Mouse (Mus musculus) forebrain, embryonic 16.5 days (tissue): Measurements from ENCODE around the gene Aurkaip1. TPM values are rescaled to one million over a fixed set of nuclear protein-coding genes. Genes with fewer than 3 reads are reported as not detected.

Experiments used
- ATAC-seq: fragments of 200-750 bp; cut with Nextera tagmentation; 2 replicates; pipeline ENCODE4 v1.8.0; 2017; ENCODE audit warnings: mild to moderate bottlenecking, moderate library complexity
- H3K27ac ChIP-seq: fragments of 300-500 bp; sonication (generic); 2 replicates; pipeline ENCODE4 v1.5.1; 2014; ENCODE audit warnings: low read length, control low read depth
- H3K27me3 ChIP-seq: fragments of 300-500 bp; sonication (generic); replicated peaks from 2 replicates; pipeline ENCODE4 v1.6.1; 2014; ENCODE audit warnings: low read length; ENCODE audit not compliant: control insufficient read depth, insufficient read depth
- H3K36me3 ChIP-seq: fragments of 300-500 bp; sonication (generic); 2 replicates; pipeline ENCODE4 v1.6.1; 2014; ENCODE audit not compliant: control insufficient read depth, insufficient read depth
- H3K4me1 ChIP-seq: fragments of 300-500 bp; sonication (generic); replicated peaks from 2 replicates; pipeline ENCODE4 v1.6.1; 2014; ENCODE audit warnings: low read length; ENCODE audit not compliant: control insufficient read depth, insufficient read depth
- H3K4me2 ChIP-seq: fragments of 300-500 bp; sonication (generic); 2 replicates; pipeline ENCODE4 v1.6.1; 2014; ENCODE audit warnings: mild to moderate bottlenecking, low read length, control low read depth
- H3K4me3 ChIP-seq: fragments of 300-500 bp; sonication (generic); replicated peaks from 2 replicates; pipeline ENCODE4 v1.5.1; 2014; ENCODE audit warnings: mild to moderate bottlenecking, low read length, control low read depth
- H3K9ac ChIP-seq: fragments of 300-500 bp; sonication (generic); replicated peaks from 2 replicates; pipeline ENCODE4 v1.6.1; 2014; ENCODE audit warnings: low read depth, low read length, control low read depth
- H3K9me3 ChIP-seq: fragments of 300-500 bp; sonication (generic); 2 replicates; pipeline ENCODE4 v1.6.1; 2016; ENCODE audit warnings: low read length; ENCODE audit not compliant: control insufficient read depth
- WGBS: fragments of 180-500 bp; shearing (Covaris S2); extraction: QIAGEN DNeasy Blood & Tissue Kit; methylation state at CpG from one replicate; pipeline ENCODE4 v1.1.7; 2014; 5-methylcytosine and 5-hydroxymethylcytosine counted together
- polyA plus RNA-seq: library from polyadenylated mRNA; unstranded; fragments of >200 nt; fragmentation: Nextera tagmentation; extraction: Ambion mirVana; gene quantifications from 2 replicates; pipeline ENCODE4 v1.2.1, GENCODE M21; 2015

Aurkaip1 gene
- polyA plus RNA-seq, 1 experiment from 2014 or later: 121 TPM

DNA sequence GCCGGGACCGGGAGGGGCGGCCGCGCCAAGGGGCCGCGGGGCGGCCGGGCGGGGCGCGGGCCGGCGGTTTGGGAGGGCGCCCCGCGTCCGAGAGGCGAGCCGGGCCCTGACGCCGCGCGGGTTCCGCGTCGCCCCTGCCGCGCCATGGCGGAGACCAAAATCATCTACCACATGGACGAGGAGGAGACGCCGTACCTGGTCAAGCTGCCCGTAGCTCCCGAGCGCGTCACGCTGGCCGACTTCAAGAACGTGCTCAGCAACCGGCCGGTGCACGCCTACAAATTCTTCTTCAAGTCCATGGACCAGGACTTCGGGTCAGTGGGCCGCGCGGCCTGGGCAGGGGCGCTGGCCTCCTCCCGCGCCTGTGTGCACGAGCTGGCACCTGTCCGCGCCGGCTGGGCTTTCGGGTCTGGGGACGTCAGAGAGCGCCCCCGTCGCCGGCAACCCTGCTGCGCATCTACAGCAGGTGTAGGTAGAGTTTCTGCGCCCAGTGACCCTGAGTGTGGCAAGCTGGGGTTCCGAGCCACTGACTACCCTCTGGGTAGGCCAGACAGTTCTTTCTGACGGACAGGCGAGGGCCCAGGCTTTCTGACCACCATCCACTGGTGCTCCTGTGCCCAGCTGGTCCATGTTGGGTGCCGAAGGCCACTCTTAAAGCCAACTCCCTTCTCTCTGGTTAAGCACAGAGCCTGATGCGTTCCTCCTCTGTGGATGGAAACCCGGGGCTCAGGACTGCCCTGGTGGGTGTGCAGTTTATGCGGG is 16.7 kb downstream of the Aurkaip1 start:
- H3K9ac ChIP-seq: peak overlapping the region; percentile 94
- H3K4me3 ChIP-seq: peak overlapping the region; percentile 68
- WGBS: 1% methylated on average over 61 of the region's 69 CpGs
- H3K4me1 ChIP-seq: peaks cover 41% of the 10 kb centered on the region
- H3K27ac ChIP-seq: peak overlapping the region; percentile 69
- ATAC-seq: peak; percentile 36
- peak overlapping the region; percentile 98 for H3K4me2 ChIP-seq
- no peaks in the 10 kb centered on the region for H3K36me3 ChIP-seq
- no peaks in the 10 kb centered on the region for H3K27me3 ChIP-seq
- H3K9me3 ChIP-seq: no peaks in the 10 kb centered on the region

GRCm38 (mm10) chr4:155848434-155849095 is 17.5 kb downstream of the Aurkaip1 start:
- H3K4me2 ChIP-seq: peak overlapping the region; percentile 98
- H3K4me1 ChIP-seq: peaks cover 41% of the 10 kb centered on the region
- H3K27ac ChIP-seq: no peak overlapping the region
- WGBS: 55% methylated on average over 7 of the region's 7 CpGs
- no peaks in the 10 kb centered on the region for H3K9me3 ChIP-seq
- H3K9ac ChIP-seq: peak overlapping the region; percentile 94
- ATAC-seq: no peak
- peak overlapping the region; percentile 68 for H3K4me3 ChIP-seq
- H3K36me3 ChIP-seq: no peaks in the 10 kb centered on the region
- no peaks in the 10 kb centered on the region for H3K27me3 ChIP-seq

GRCm38 (mm10) chr4:155849391-155849790 is 18.3 kb downstream of the Aurkaip1 start:
- no peak overlapping the region for H3K4me2 ChIP-seq
- H3K9ac ChIP-seq: no peak overlapping the region
- H3K36me3 ChIP-seq: no peaks in the 10 kb centered on the region; the same call in 1 of the 2 replicates
- peaks cover 41% of the 10 kb centered on the region for H3K4me1 ChIP-seq
- ATAC-seq: no peak
- no peaks in the 10 kb centered on the region for H3K9me3 ChIP-seq
- H3K27me3 ChIP-seq: no peaks in the 10 kb centered on the region
- H3K4me3 ChIP-seq: no peak overlapping the region
- no peak overlapping the region for H3K27ac ChIP-seq
- 88% methylated on average over 2 of the region's 2 CpGs for WGBS

- WGBS: 84% methylated on average over 3 of the region's 3 CpGs
- no peaks in the 10 kb centered on the region for H3K9me3 ChIP-seq
These were observed 18.9 kb downstream of the Aurkaip1 start for GRCm38 (mm10) chr4:155849792-155850451.

DNA sequence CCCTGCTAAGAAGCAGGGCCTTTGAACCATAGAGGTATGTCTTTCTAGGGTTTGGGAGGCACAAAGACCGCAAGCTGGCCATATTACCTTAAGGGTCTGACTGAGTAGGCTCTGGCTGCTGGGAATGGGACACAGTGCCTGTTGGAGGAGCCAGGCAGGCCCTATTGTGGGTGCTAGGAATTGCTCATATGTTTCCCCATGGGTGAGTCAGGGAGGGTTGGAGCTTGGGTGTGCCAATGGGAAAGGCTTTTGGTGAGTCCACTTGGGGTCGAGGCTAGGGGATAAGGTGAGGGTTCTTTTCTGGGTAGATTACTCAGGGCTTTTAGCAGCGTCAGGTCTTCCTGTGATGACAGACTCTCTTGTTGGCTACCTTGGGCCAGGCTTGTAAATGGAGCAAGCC is 20.3 kb downstream of the Aurkaip1 start:
- Histone ChIP-seq H3K27ac (no peak overlapping the region), H3K36me3 (peaks cover 8% of the 10 kb centered on the region), H3K9me3 (no peaks in the 10 kb centered on the region), H3K9ac (no peak overlapping the region), H3K27me3 (no peaks in the 10 kb centered on the region), H3K4me3 (no peak overlapping the region), H3K4me1 (peaks cover 40% of the 10 kb centered on the region), H3K4me2 (no peak overlapping the region)
- WGBS: 88% methylated on average over 3 of the region's 3 CpGs
- ATAC-seq: no peak

More at GRCm38 (mm10) chr4:155849792-155850451, 18.9 kb downstream of the Aurkaip1 start:
- Histone ChIP-seq H3K9ac (no peak overlapping the region), H3K27ac (no peak overlapping the region), H3K4me3 (no peak overlapping the region), H3K4me1 (peaks cover 41% of the 10 kb centered on the region), H3K27me3 (no peaks in the 10 kb centered on the region), H3K4me2 (no peak overlapping the region), H3K36me3 (peaks cover 2% of the 10 kb centered on the region)
- no peak for ATAC-seq

DNA sequence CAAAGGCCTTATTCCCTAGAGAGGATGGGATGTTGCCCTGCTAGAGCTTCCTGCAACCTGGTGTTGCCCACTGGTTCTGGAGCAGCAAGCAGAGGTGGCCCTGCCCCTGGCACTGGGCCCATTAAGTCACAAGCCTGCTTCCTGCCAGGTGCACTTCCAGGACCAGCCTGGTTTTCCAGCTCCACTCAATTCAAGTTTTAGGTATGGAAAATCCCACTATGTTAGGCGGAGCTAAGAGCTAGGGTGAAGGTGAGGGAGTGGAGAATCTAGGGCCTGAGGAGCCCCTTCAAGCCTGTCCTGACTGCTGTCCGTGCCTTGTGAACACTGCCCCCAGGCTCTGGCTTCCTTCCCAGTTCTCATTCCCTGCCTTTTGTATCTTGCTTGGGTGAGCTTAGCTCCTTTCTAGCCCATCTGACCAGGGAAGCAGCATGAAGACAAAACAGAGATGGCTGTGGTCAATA is 20.9 kb downstream of the Aurkaip1 start:
- Histone ChIP-seq H3K4me3 (no peak overlapping the region), H3K4me2 (no peak overlapping the region), H3K36me3 (peaks cover 8% of the 10 kb centered on the region), H3K9me3 (no peaks in the 10 kb centered on the region), H3K9ac (no peak overlapping the region), H3K27me3 (no peaks in the 10 kb centered on the region), H3K27ac (no peak overlapping the region), H3K4me1 (peaks cover 34% of the 10 kb centered on the region)
- ATAC-seq: no peak
- WGBS: 64% methylated on average over 2 of the region's 2 CpGs

GRCm38 (mm10) chr4:155853421-155853820 is 22.3 kb downstream of the Aurkaip1 start:
- 93% methylated on average over 9 of the region's 9 CpGs for WGBS
- Histone ChIP-seq H3K4me2 (no peak overlapping the region), H3K4me1 (peaks cover 28% of the 10 kb centered on the region), H3K9ac (no peak overlapping the region), H3K27me3 (no peaks in the 10 kb centered on the region), H3K9me3 (no peaks in the 10 kb centered on the region), H3K36me3 (peaks cover 11% of the 10 kb centered on the region), H3K4me3 (no peak overlapping the region), H3K27ac (no peak overlapping the region)
- no peak for ATAC-seq

DNA sequence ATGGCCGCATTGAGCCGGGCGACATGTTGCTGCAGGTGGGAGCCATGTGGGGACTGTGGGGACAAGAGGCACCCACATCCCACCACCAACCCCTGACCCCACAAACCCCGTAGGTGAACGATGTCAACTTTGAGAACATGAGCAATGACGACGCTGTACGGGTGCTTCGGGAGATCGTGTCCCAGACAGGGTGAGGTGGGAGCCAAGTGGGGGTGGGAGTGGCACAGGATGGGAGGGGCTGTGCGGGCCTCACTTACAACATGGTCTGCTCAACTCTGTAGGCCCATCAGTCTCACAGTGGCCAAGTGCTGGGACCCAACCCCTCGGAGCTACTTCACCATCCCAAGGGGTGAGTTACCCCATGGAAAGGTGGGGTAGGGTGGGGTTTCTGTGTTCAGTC is 23.9 kb downstream of the Aurkaip1 start:
- H3K9ac ChIP-seq: no peak overlapping the region
- H3K9me3 ChIP-seq: no peaks in the 10 kb centered on the region
- peaks cover 13% of the 10 kb centered on the region for H3K4me1 ChIP-seq
- no peak overlapping the region for H3K27ac ChIP-seq
- H3K36me3 ChIP-seq: peaks cover 18% of the 10 kb centered on the region
- H3K27me3 ChIP-seq: no peaks in the 10 kb centered on the region
- H3K4me3 ChIP-seq: no peak overlapping the region
- H3K4me2 ChIP-seq: no peak overlapping the region
- WGBS: 95% methylated on average over 12 of the region's 12 CpGs
- no peak for ATAC-seq

- no peaks in the 10 kb centered on the region for H3K9me3 ChIP-seq
- 93% methylated on average over 12 of the region's 12 CpGs for WGBS
These were observed 25.0 kb downstream of the Aurkaip1 start for GRCm38 (mm10) chr4:155856071-155856470.

More at GRCm38 (mm10) chr4:155856071-155856470, 25.0 kb downstream of the Aurkaip1 start:
- H3K4me1 ChIP-seq: peaks cover 9% of the 10 kb centered on the region; the same call in 1 of the 2 replicates
- no peak overlapping the region for H3K4me3 ChIP-seq
- no peak for ATAC-seq
- no peak overlapping the region for H3K4me2 ChIP-seq
- peaks cover 21% of the 10 kb centered on the region for H3K36me3 ChIP-seq
- no peak overlapping the region for H3K27ac ChIP-seq
- H3K9ac ChIP-seq: no peak overlapping the region
- H3K27me3 ChIP-seq: no peaks in the 10 kb centered on the region
